Mouse (Mus musculus) Patski (cell line): Measurements from ENCODE around the gene Tbl1x. TPM values are rescaled to one million over a fixed set of nuclear protein-coding genes. Genes with fewer than 3 reads are reported as not detected.

ENCODE experiments used
- ATAC-seq: fragments of 100-300 bp; one replicate; pipeline ENCODE4 v1.8.0; 2021
- CTCF ChIA-PET: fragments of 350-600 bp; sonication (Branson Sonifier 250); formaldehyde crosslinking; loops from one replicate; lab custom pipeline; 2022; ENCODE audit warnings: inconsistent platforms; lab: Charles Lee
- POLR2A ChIA-PET: fragments of 350-600 bp; sonication (Branson Sonifier 250); formaldehyde crosslinking; loops from one replicate; lab custom pipeline; 2022; ENCODE audit warnings: antibody characterized with exemption, inconsistent platforms; lab: Charles Lee
- DNase-seq: peaks from one replicate; pipeline ENCODE4 v3.0.0-alpha.2; 2011; ENCODE audit warnings: low read depth, low spot score
- H3K27me3 ChIP-seq: fragments of 371-371 bp; one replicate; pipeline ENCODE4 v1.5.1; 2021
- CTCF ChIP-seq: fragments of 100-300 bp; IDR thresholded peaks from one replicate; pipeline ENCODE4 v1.5.1; 2021
- in situ Hi-C: fragments of 300-500 bp; cut with MboI; formaldehyde crosslinking; loops from 3 replicates; pipeline ENCODE4 v1.11.1; 2018; ENCODE audit warnings: low pct_unique_long_range_greater_than_20kb, mixed read lengths
- polyA plus RNA-seq: library from polyadenylated mRNA; unstranded; gene quantifications from one replicate; pipeline ENCODE4 v1.2.3, GENCODE M21; 2021

The Tbl1x gene
- polyA plus RNA-seq, 1 experiment from 2014 or later = 67.2 TPM

- in situ Hi-C loops = loop anchor here (10.0 kb wide), 1 partner anchor 313 kb away; no protein-coding TSS in a partner anchor
- peaks cover 2% of the 10 kb centered on the region for H3K27me3 ChIP-seq
- ChIA-PET POLR2A (no interaction called here), CTCF (interaction anchor here (1.6 kb wide), 1 partner anchor 36 kb away, joined by 3 read pairs; no protein-coding TSS in a partner anchor)
- DNase-seq = no peak
- ATAC-seq = peak; percentile 74
- peak; percentile 59 for TF ChIP-seq CTCF
Measured at GRCm38 (mm10) chrX:77638076-77638475, 127.3 kb downstream of the Tbl1x start.

GRCm38 (mm10) chrX:77640301-77640700, 129.5 kb downstream of the Tbl1x start:
- ChIA-PET CTCF (interaction anchor here (0.9 kb wide), 1 partner anchor 70 kb away, joined by 3 read pairs; no protein-coding TSS in a partner anchor), POLR2A (no interaction called here)
- in situ Hi-C loops = no loop called here
- no peak for TF ChIP-seq CTCF
- DNase-seq (no peak), ATAC-seq (no peak)
- H3K27me3 ChIP-seq = peaks cover 9% of the 10 kb centered on the region

- ATAC-seq (no peak), DNase-seq (no peak)
- no peak for TF ChIP-seq CTCF
- in situ Hi-C loops = no loop called here
- CTCF ChIA-PET = no interaction called here
- POLR2A ChIA-PET = no interaction called here
- H3K27me3 ChIP-seq = peaks cover 23% of the 10 kb centered on the region
Measured at GRCm38 (mm10) chrX:77646164-77646563, 135.4 kb downstream of the Tbl1x start.

DNA sequence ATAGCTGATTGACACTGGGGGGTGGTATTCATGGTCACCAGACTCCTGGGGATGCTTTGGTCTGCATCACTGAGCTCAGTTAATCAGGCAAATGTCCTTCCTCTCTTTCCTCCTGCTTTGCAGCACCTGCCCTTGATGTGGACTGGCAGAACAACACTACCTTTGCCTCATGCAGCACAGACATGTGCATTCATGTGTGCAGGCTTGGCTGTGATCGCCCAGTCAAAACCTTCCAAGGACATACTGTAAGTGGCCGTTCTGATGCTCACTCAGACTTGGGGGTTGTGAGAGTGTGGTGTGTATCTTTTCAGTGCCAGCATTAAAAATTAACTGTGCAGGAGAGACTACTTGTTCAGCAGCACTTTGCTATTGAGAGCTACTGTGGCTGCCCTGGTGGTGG, 139.4 kb downstream of the Tbl1x start:
- peak; percentile 67 for ATAC-seq
- CTCF ChIA-PET = interaction anchor here (0.7 to 0.9 kb wide), 2 partner anchors 70 to 141 kb away, joined by 3 read pairs; no protein-coding TSS in a partner anchor
- H3K27me3 ChIP-seq = peaks cover 27% of the 10 kb centered on the region
- POLR2A ChIA-PET = no interaction called here
- no peak for TF ChIP-seq CTCF
- no peak for DNase-seq
- in situ Hi-C loops = no loop called here

DNA sequence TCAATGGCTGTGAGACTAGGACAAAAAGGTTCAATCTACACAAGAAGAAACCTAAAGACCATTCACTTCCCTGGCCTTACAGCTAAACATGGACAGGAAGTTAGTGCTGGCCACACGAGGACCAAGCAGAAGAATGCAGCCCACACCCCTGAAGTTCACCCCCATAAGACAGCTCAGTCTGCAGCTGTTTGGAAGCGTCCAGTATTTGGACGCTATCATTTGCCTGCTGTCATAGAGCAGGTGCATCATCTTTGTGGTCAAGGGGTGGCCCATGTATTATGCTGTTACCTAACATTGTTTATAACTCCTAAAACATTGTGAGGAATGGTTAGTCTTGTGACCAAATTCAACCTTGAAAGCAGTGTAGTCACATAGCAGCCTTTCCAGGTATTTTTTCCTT, 151.2 kb downstream of the Tbl1x start:
- ChIA-PET POLR2A (no interaction called here), CTCF (no interaction called here)
- TF ChIP-seq CTCF = no peak
- DNase-seq (no peak), ATAC-seq (no peak)
- peaks cover 6% of the 10 kb centered on the region for H3K27me3 ChIP-seq
- in situ Hi-C loops = no loop called here

GRCm38 (mm10) chrX:77663276-77663675, 152.5 kb downstream of the Tbl1x start:
- CTCF ChIA-PET = no interaction called here
- no peak for DNase-seq
- no peak for ATAC-seq
- no peak for TF ChIP-seq CTCF
- peaks cover 6% of the 10 kb centered on the region for H3K27me3 ChIP-seq
- in situ Hi-C loops = no loop called here
- POLR2A ChIA-PET = interaction anchor here (0.6 kb wide), 1 partner anchor 9 kb away, joined by 3 read pairs; no protein-coding TSS in a partner anchor

GRCm38 (mm10) chrX:77665030-77665429, 154.2 kb downstream of the Tbl1x start:
- ATAC-seq = no peak
- POLR2A ChIA-PET = no interaction called here
- no peak for TF ChIP-seq CTCF
- in situ Hi-C loops = no loop called here
- DNase-seq = no peak
- H3K27me3 ChIP-seq = peaks cover 6% of the 10 kb centered on the region
- CTCF ChIA-PET = interaction anchor here (1.7 kb wide), 1 partner anchor 13 kb away, joined by 4 read pairs; no protein-coding TSS in a partner anchor

DNA sequence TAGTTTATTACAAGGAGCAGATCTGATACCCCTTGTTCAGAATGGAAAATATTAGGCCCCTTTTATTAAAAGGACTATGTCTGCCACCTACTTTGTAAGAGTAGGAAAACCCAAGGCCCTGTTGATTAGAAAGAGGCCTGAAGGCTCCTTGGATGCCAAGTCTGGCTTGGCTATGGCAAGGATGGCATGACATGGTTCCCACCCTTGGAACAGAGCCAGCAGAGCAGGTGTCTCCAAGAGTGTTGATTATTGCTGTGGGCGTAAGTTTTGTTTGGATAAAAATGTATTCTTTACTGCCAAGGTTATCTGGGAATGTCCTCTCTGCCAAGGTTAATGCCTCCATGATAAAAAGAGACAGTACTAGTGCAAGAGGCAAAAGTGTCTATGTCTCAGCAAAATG, 156.1 kb downstream of the Tbl1x start:
- in situ Hi-C loops = no loop called here
- DNase-seq (no peak), ATAC-seq (no peak)
- ChIA-PET CTCF (no interaction called here), POLR2A (no interaction called here)
- no peak for TF ChIP-seq CTCF
- peaks cover 18% of the 10 kb centered on the region for H3K27me3 ChIP-seq

DNA sequence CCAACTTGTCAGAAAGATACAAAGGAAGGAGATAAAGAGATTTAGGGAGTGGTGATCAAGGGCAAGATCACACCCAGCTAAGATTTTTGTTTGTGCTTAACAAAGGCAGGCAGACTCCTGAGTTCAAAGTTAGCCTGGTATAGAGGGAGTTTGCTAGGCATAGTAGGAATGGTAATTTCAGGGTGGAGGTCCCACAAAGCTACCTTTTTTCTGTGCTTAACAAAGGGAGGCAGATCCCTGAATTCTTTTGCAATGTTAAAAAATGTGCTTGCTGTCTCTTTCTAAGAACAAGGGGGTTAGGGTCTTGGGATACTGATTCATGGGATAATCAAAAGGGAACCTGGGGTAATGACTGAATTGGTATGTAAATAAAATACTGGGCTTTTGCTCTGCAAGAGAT, 156.6 kb downstream of the Tbl1x start:
- DNase-seq (no peak), ATAC-seq (no peak)
- TF ChIP-seq CTCF = no peak
- ChIA-PET CTCF (no interaction called here), POLR2A (no interaction called here)
- in situ Hi-C loops = no loop called here
- peaks cover 20% of the 10 kb centered on the region for H3K27me3 ChIP-seq

- ChIA-PET CTCF (no interaction called here), POLR2A (interaction anchor here (0.6 kb wide), 1 partner anchor 22 kb away, joined by 4 read pairs; no protein-coding TSS in a partner anchor)
- no peak for TF ChIP-seq CTCF
- ATAC-seq = no peak
- in situ Hi-C loops = no loop called here
- peaks cover 29% of the 10 kb centered on the region for H3K27me3 ChIP-seq
- no peak for DNase-seq
Measured at GRCm38 (mm10) chrX:77669779-77670550, 159.2 kb downstream of the Tbl1x start.
